Mouse (Mus musculus): Measurements from ENCODE around the gene Pa2g4. TPM values are rescaled to one million over a fixed set of nuclear protein-coding genes. Genes with fewer than 3 reads are reported as not detected.
A peak's percentile ranks its signal among the peaks of the same experiment; 100 is the strongest.
"Not testable (repeated sequence)": the region's sequence is repeated elsewhere in the genome, so short reads cannot be mapped to it uniquely, and the experiment has no call there.

The Pa2g4 gene
- total RNA-seq, 2 experiments from 2014 or later, result 32.8 to 39.0 TPM

GRCm38 (mm10) chr10:128583644-128584043, 17.9 kb upstream of the Pa2g4 start:
- intact Hi-C loops (cut with DNase I), result no loop called here
- peak; percentile 33 to 39 for DNase-seq

- DNase-seq, result no peak
- intact Hi-C loops (cut with DNase I), result no loop called here
These were observed 13.9 kb upstream of the Pa2g4 start for GRCm38 (mm10) chr10:128579731-128580130.

DNA sequence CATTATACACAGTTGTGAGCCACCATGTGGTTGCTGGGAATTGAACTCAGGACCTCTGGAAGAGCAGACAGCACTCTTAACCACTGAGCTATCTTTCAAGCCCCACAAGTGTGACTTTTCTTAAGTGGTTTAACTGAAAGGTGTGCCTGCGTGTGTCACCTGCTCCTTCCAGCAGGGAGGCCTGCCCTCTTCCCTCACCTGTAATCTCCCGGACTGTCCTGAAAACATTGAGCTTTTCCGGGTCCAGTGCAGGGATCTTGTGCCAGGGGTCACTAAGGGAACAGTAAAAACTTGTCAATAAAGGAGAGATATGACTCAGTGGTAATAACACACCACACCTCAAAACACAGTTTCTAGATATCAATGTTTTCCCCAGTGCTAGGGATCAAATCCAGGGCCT, 13.5 kb upstream of the Pa2g4 start:
- DNase-seq, result no peak
- intact Hi-C loops (cut with DNase I), result no loop called here

GRCm38 (mm10) chr10:128578330-128578729, 12.5 kb upstream of the Pa2g4 start:
- intact Hi-C loops (cut with DNase I), result no loop called here
- DNase-seq, result no peak

- intact Hi-C loops (cut with DNase I), result no loop called here
These were observed 9.3 kb upstream of the Pa2g4 start for GRCm38 (mm10) chr10:128575063-128575462.

DNA sequence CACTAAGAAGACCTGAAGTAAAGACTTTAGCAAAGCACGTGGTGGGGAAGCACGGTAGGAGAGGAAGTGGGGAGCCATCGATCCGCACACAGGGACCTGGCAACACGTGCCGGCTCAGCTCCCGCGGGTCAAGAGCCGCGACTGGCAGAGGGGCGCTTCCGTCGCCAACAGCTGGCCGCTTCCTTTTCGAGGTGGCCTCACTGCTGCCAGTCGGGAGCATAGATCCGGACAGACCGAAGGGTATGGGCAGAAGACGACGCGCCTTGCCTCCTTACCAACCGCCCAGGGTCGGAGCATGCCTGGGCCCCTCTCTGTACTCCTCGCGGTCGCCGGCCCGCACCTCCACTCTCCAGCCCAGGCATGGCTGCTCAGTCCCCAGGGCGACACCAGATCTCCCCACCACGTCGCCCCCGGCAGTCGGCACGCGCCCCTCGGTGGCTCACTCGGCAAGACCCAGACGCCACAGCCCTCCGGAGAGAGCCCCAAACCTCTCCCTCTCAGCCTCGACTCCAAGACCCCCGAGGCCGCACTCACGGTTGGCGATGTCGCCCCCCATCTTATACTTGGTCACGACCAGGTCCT, 490 bp downstream of the Pa2g4 start:
- intact Hi-C loops (cut with DNase I), result loop anchor here (5.0 kb wide), 1 partner anchor 47 kb away; no protein-coding TSS in a partner anchor
- no peak for DNase-seq

More at GRCm38 (mm10) chr10:128575063-128575462, 9.3 kb upstream of the Pa2g4 start:
- no peak for DNase-seq

- intact Hi-C loops (cut with DNase I), result loop anchor here (5.0 kb wide), 1 partner anchor 109 kb away; the partner anchor contains the start of gene Suox
- DNase-seq, result no peak
These were observed 2.2 kb downstream of the Pa2g4 start for GRCm38 (mm10) chr10:128563544-128563943.

GRCm38 (mm10) chr10:128556963-128557362, 8.8 kb downstream of the Pa2g4 start:
- DNase-seq, result no peak

GRCm38 (mm10) chr10:128556286-128556685, 9.5 kb downstream of the Pa2g4 start:
- intact Hi-C loops (cut with DNase I), result no loop called here

More at GRCm38 (mm10) chr10:128556963-128557362, 8.8 kb downstream of the Pa2g4 start:
- intact Hi-C loops (cut with DNase I), result no loop called here

GRCm38 (mm10) chr10:128555567-128555966, 10.2 kb downstream of the Pa2g4 start:
- intact Hi-C loops (cut with DNase I), result not testable (repeated sequence)

More at GRCm38 (mm10) chr10:128556286-128556685, 9.5 kb downstream of the Pa2g4 start:
- no peak for DNase-seq

DNA sequence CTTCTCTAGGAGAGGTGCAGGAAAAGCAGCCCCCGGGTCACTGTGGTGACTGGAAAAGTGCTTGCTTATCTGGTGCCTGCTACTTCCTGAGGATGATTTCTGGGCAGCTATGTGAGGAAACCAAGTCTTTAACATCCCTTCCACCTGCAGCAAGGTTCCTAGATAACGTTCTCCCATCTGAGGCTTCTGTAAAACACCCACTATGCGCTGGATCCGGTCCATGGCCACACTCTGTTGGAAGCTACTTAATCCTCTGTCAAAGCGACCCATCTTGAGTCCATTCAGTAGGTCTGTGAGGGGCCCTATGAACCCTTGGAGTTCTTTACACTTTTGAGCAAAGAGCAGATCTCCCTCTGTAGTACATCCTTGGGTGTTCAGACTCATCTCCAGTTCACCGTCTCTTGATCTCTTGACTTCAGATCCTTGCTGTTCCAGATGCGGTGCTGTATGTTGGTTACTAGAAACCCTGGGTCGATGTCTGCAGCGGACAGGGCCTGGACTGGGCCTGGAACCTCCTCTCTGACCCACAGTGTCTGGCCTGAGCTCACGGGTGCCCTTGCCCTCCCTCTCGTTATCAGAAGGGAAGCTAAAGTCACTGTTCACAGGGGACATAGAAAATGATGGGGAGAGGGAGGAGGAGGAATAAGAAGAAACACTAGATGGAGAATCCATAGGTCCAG, 15.5 kb downstream of the Pa2g4 start:
- intact Hi-C loops (cut with DNase I); DNase-seq: not testable (repeated sequence)

More at GRCm38 (mm10) chr10:128555567-128555966, 10.2 kb downstream of the Pa2g4 start:
- DNase-seq, result not testable (repeated sequence)

DNA sequence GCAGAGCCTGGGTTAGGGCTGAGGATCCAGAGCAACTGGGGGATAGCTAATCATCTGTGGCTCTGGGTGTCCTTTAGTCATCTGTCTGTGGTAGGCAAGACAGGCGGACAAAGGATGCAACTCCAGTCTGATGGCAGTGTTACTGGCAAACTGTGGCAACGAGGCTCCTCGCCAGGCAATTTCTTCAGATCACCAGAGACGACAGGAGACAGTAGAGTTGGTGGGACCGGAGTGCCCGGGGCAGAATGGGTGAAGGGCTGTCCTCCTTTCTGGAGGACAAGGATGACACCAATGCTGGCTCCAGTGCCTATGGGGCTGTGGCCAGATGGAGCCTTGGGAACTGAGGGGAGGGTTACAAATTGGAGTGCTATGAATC, 16.1 kb downstream of the Pa2g4 start:
- DNase-seq, result not testable (repeated sequence)

DNA sequence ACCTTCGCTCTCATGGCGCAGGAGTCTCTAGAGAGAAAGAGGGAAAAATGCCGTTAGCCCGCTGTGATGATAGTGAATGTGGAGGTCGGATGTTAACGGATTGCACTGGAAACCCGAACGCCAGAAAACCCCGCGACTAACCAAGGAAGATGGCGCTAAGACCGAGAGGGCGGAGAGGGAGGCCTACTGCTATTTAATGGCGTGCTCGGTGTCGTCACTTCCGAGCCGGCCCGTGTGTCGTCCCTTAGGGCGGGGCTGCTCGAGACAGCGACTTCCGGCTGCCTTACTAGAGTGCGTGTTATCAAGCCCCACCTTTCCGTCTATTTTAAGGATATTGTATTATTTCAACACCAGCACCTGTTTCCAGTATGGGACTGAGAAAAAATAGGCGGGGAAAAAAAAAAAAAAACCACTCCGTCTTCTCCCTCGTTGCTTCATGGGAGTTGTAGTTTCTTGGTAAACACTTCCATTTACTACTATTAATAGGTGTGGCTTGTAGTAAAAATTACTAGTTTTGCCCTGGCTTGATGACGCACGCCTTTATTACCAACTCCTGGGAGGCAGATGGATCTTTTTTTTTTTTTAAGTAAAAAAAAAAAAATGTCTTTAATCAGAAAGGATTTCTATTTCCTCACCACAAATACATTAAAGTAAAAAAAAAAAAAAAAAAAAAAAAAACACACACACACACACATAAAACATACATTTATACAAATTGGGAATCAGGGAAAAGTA, 16.7 kb downstream of the Pa2g4 start, which contains the start of gene Rpl41:
Gene Rpl41 (minus strand): TSS at position 359 of the 735 bp plus-strand sequence.
- intact Hi-C loops (cut with DNase I), result loop anchor here (5.0 kb wide), 1 partner anchor 52 kb away; the partner anchor contains the start of gene Myl6b
- peak; percentile 83 to 89 for DNase-seq

More for the DNA sequence above, 16.1 kb downstream of the Pa2g4 start:
- intact Hi-C loops (cut with DNase I), result loop anchor here (5.0 kb wide), 1 partner anchor 52 kb away; the partner anchor contains the start of gene Myl6b

GRCm38 (mm10) chr10:128548051-128548791, 17.6 kb downstream of the Pa2g4 start:
- DNase-seq, result not testable (repeated sequence)
- intact Hi-C loops (cut with DNase I), result loop anchor here (5.0 kb wide), 1 partner anchor 51 kb away; the partner anchor contains the start of gene Myl6b

DNA sequence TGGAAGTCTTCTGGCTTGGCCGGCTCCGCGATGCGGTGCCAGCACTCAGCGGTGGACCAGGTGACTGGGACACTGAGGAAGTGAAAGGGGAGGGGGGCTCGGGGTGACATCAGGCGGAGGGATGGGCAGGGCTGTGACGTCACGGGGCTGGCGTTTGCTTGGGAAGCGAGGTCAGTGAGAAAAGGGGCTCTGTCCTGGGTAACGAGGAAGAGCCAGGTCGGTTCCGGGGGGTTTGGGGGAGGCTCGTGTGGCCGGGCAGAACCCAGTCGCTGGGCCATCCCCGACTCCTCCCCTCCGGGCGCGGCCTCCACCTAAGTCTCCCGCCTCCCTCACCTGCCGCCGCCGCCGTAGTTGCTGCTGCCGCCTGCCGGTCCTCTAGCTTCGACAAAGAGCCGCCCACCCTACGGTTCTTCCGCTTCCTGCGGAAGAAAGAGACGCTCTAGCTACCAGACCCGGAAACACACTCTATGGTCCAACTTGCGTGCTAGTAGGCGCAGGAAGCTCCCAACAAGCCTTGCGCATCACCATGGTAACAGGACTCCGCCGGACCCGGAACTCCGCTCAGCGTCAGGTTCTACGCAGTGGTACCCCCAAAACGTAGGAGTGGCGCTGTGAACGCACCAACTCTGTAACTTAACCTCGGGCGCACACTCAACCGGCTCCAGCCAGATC, 18.3 kb downstream of the Pa2g4 start, which contains the start of gene Zc3h10:
Gene Zc3h10 (minus strand): TSS at position 414 of the 672 bp plus-strand sequence.
- DNase-seq, result peak; percentile 84 to 87
- intact Hi-C loops (cut with DNase I), result loop anchor here (5.0 kb wide), 1 partner anchor 50 kb away; the partner anchor contains the start of gene Myl6b

GRCm38 (mm10) chr10:128546787-128547186, 19.0 kb downstream of the Pa2g4 start:
- intact Hi-C loops (cut with DNase I), result loop anchor here (5.0 kb wide), 1 partner anchor 49 kb away; the partner anchor contains the start of gene Myl6b
- DNase-seq, result no peak

- no peak for DNase-seq
- intact Hi-C loops (cut with DNase I), result loop anchor here (5.0 kb wide), 1 partner anchor 49 kb away; the partner anchor contains the start of gene Myl6b
These were observed 19.4 kb downstream of the Pa2g4 start for GRCm38 (mm10) chr10:128546361-128546760.

DNA sequence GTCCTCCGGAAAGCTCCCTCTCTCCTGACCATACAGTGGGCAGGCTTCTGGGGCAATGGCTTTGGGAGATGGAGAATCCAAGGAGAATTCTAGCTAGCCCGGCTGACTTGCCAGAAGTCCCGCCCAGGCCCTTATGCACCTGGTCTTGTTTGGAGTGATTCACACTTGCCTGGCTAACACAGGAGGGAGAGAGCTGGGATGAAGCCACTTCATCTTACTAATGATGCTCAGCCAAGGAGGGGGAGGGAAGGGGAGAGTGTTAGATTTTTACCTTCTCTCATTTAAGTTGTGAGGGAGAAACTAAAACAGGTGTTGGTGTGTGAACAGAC, 20.3 kb downstream of the Pa2g4 start:
- DNase-seq, result no peak
- intact Hi-C loops (cut with DNase I), result loop anchor here (5.0 kb wide), 1 partner anchor 48 kb away; the partner anchor contains the start of gene Myl6b

All from gastrocnemius, postnatal 36 days (tissue).